Mouse (Mus musculus) bone marrow macrophage, adult 2 months (primary cell): ENCODE data around the gene Ube2g2.

Source experiments
- CTCF ChIP-seq: IDR thresholded peaks from 2 replicates; pipeline ENCODE4 v1.5.1; 2012; ENCODE audit warnings: low read depth, mild to moderate bottlenecking, low read length, moderate library complexity
- POLR2A ChIP-seq: IDR thresholded peaks from 2 replicates; pipeline ENCODE4 v1.6.1; 2012; ENCODE audit warnings: mild to moderate bottlenecking, low read depth, low read length, borderline replicate concordance

DNA sequence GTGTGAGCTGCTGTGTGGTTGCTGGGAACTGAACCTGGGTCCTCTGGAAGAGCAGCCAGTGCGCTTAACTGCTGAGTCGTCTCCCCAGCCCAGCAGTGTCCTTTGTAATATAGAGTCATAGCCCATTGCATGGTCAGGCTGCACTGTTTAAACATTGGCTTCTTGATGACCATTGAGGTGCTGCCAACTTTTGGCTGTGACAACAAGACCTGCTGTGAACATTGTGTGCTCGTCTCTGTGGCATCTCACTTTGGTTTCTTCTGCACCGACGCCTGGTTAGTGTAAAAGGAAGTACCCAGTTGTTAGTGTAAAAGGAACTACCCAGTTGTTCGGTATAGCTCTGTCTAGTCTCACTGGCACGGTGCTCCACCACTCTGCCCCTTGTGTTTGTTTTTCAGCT, 4.5 kb downstream of the Ube2g2 start:
- TF ChIP-seq POLR2A (no peak), CTCF (no peak)
